Mouse (Mus musculus) liver, embryonic 13.5 days (tissue): ENCODE measurements around the gene Large2. TPM values are rescaled to one million over a fixed set of nuclear protein-coding genes. Genes with fewer than 3 reads are reported as not detected.

ENCODE experiments used
- ATAC-seq: fragments of 200-750 bp; cut with Nextera tagmentation; 2 replicates; pipeline ENCODE4 v1.8.0; 2017; ENCODE audit warnings: low read depth, mild to moderate bottlenecking, moderate number of reproducible peaks, moderate library complexity
- DNase-seq: peaks from one replicate; pipeline ENCODE4 v3.0.0; 2022
- H3K27ac ChIP-seq: fragments of 300-500 bp; sonication (generic); 2 replicates; pipeline ENCODE4 v1.5.1; 2015; ENCODE audit warnings: moderate library complexity, mild to moderate bottlenecking, inconsistent platforms
- H3K27me3 ChIP-seq: fragments of 300-500 bp; sonication (generic); 2 replicates; pipeline ENCODE4 v1.6.1; 2015; ENCODE audit warnings: mild to moderate bottlenecking, inconsistent platforms
- H3K36me3 ChIP-seq: fragments of 300-500 bp; sonication (generic); 2 replicates; pipeline ENCODE4 v1.6.1; 2015; ENCODE audit warnings: mild to moderate bottlenecking, inconsistent platforms
- H3K4me1 ChIP-seq: fragments of 300-500 bp; sonication (generic); replicated peaks from 2 replicates; pipeline ENCODE4 v1.6.1; 2015; ENCODE audit warnings: inconsistent platforms
- H3K4me2 ChIP-seq: fragments of 300-500 bp; sonication (generic); 2 replicates; pipeline ENCODE4 v1.6.1; 2015; ENCODE audit warnings: inconsistent platforms, mild to moderate bottlenecking, moderate library complexity
- H3K4me3 ChIP-seq: fragments of 300-500 bp; sonication (generic); replicated peaks from 2 replicates; pipeline ENCODE4 v1.5.1; 2015; ENCODE audit warnings: mild to moderate bottlenecking, inconsistent platforms
- H3K9ac ChIP-seq: fragments of 300-500 bp; sonication (generic); 2 replicates; pipeline ENCODE4 v1.6.1; 2015; ENCODE audit warnings: mild to moderate bottlenecking, inconsistent platforms
- H3K9me3 ChIP-seq: fragments of 300-500 bp; sonication (generic); replicated peaks from 2 replicates; pipeline ENCODE4 v1.6.1; 2016; ENCODE audit warnings: inconsistent platforms
- WGBS: fragments of 180-500 bp; shearing (Covaris S2); methylation state at CpG from one replicate; pipeline ENCODE4 v1.1.7; 2015; ENCODE audit not compliant: insufficient replicate concordance; 5-methylcytosine and 5-hydroxymethylcytosine counted together
- polyA plus RNA-seq: library from polyadenylated mRNA; unstranded; fragments of >200 nt; fragmentation: Nextera tagmentation; extraction: Ambion mirVana; gene quantifications from 2 replicates; pipeline ENCODE4 v1.2.1, GENCODE M21; 2015

The Large2 gene
- polyA plus RNA-seq = 1.6 and 2.2 TPM in 2 replicates

DNA sequence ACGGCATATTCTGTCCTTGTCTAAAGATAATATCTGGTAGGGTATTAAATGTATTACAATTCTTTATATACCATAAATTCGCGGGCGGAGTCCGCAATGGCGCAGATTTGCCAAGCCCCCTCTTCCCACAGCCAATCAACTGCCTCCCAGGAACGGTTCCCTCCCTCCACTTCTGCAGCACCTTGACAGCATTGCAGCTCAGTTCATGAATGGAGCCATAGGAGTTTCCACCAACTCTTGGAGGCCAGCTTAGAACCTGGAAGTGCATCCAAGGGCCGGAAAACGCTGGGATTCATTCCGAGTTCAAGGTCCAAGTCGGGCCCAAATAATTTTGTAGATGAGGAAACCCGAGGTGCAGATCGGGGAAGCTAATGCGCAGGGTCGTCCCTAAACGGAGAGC lies at the start of gene Large2, which contains the start of gene Pex16:
Large2 (minus strand) TSS at position 356 of the 400 bp plus-strand sequence.
Pex16 (plus strand) TSS at position 163 of the 400 bp plus-strand sequence.
- WGBS = 3% methylated on average over 16 of the region's 16 CpGs
- Histone ChIP-seq H3K9me3 (no peaks in the 10 kb centered on the region), H3K4me2 (peak within 1 kb of the TSS; percentile 95), H3K27ac (peak within 1 kb of the TSS; percentile 79), H3K36me3 (peaks cover 26% of the 10 kb centered on the region), H3K27me3 (peaks cover 41% of the 10 kb centered on the region), H3K4me1 (peaks cover 41% of the 10 kb centered on the region), H3K4me3 (peak within 1 kb of the TSS; percentile 87), H3K9ac (peak within 1 kb of the TSS; percentile 88)
- peak; percentile 47 for DNase-seq
- ATAC-seq = no peak

DNA sequence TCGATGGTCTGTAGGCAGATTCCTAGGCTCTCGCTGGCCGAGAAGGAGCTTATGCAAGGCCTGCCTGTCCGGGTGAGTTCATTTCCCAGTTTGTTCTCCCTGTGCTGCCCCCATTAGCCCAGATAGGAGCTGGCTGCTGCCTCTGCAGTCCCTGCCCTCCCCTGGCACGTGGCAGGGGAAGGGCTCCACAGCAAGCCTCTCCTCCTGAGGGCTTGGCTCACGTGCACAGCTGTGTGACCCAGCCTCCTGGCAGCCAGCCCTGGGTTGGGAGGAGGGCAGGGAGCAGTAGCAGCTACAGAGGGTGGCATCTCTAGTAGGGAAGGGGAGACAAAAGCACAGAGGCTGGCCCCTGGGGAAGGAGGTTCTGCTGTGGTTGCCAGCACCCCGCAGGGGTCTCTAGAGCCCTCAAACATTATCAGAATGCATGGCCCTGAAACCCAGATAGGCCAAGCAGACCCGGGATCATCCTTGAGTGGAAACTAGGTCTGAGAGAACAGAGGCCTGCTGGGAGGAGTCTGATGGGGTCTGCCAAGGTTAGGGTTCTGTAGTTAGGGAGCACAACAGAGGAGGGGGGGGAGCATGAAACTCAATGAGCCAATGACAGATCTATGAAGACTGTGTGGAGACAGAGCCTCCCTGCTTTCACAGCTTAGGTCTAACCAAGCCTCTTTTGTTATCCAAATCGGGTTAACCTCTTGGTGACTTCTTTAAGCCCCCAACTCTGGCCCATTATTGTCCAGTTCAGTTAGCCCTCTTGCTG lies 49.2 kb upstream of the Large2 start:
- no peak overlapping the region for H3K9ac ChIP-seq
- H3K36me3 ChIP-seq = peaks cover 78% of the 10 kb centered on the region
- H3K9me3 ChIP-seq = no peaks in the 10 kb centered on the region
- no peak overlapping the region for H3K4me2 ChIP-seq
- peaks cover 25% of the 10 kb centered on the region for H3K4me1 ChIP-seq
- no peak for ATAC-seq
- DNase-seq = no peak
- no peak overlapping the region for H3K4me3 ChIP-seq
- H3K27ac ChIP-seq = no peak overlapping the region
- H3K27me3 ChIP-seq = no peaks in the 10 kb centered on the region
- WGBS = 73% methylated on average over 9 of the region's 9 CpGs

DNA sequence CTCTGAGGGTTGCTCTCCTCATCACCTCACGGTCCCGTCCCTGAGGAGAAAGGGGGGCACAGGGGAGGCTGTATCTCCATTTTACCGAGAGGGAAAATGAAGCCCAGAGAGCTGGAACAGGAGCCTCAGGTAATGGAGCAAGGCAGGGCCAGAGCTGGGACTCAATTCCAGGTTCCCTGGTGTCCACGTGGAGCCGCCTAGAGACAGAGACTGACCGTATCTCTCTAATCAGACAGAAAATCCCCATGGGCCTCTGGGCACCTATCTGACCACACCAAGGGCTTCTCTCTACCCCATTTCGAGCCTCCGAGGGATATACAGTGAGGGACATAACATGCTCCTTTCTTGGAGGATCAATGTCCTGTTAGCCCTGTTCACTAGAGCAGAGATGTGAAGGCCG lies 48.5 kb upstream of the Large2 start:
- no peak for ATAC-seq
- Histone ChIP-seq H3K27ac (no peak overlapping the region), H3K36me3 (peaks cover 85% of the 10 kb centered on the region), H3K4me1 (peaks cover 17% of the 10 kb centered on the region), H3K4me2 (no peak overlapping the region), H3K9me3 (no peaks in the 10 kb centered on the region), H3K4me3 (no peak overlapping the region), H3K27me3 (no peaks in the 10 kb centered on the region), H3K9ac (no peak overlapping the region)
- no peak for DNase-seq
- WGBS = 79% methylated on average over 9 of the region's 9 CpGs

DNA sequence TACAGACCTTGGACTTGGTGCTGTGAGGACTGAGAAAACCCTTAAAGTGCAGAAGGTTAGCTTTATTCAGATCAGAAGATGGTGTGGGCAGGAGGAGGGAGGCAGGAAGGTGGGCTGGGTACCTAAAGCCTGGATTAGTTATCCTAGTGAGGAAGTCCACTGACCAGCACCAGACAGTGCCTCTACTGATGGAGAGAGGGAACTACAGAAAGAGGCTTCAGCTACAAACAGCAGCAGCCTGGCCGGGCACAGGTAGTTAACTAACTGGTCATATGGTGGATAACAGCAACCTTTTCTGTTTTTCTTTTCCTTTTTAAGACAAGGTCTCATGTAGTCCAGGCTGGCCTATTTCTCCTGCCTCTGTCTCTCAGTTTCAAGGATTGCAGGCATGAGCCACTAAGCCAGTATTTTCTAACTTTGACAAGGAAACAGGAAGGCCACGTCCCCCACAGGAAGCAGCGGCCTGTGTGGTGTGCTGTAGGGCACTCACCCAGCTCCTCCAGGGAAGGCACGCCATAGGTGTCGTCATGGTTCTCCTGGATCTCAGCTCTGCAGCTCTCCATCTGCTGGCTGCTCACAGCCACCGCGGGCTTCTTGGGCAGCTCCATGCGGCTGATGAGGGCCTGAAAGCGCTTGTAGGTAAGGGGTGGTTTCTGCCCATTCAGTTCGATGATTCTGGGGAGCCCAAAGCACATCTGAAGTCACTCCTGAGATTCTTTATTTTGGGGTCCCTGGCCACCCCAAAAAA lies 47.9 kb upstream of the Large2 start:
- ATAC-seq (no peak), DNase-seq (no peak)
- Histone ChIP-seq H3K4me2 (no peak overlapping the region), H3K9ac (no peak overlapping the region), H3K36me3 (peaks cover 91% of the 10 kb centered on the region), H3K27ac (no peak overlapping the region), H3K27me3 (no peaks in the 10 kb centered on the region), H3K9me3 (no peaks in the 10 kb centered on the region), H3K4me1 (peaks cover 11% of the 10 kb centered on the region), H3K4me3 (no peak overlapping the region)
- WGBS = 49% methylated on average over 10 of the region's 10 CpGs

- no peaks in the 10 kb centered on the region for H3K27me3 ChIP-seq
- H3K9ac ChIP-seq = no peak overlapping the region
- H3K4me1 ChIP-seq = peaks cover 6% of the 10 kb centered on the region; the same call in 1 of the 2 replicates
- DNase-seq (no peak), ATAC-seq (no peak)
- 80% methylated on average over 7 of the region's 7 CpGs for WGBS
- H3K4me2 ChIP-seq = no peak overlapping the region
- no peak overlapping the region for H3K27ac ChIP-seq
- no peaks in the 10 kb centered on the region for H3K9me3 ChIP-seq
- no peak overlapping the region for H3K4me3 ChIP-seq
- H3K36me3 ChIP-seq = peaks cover 98% of the 10 kb centered on the region
These were observed 47.2 kb upstream of the Large2 start for GRCm38 (mm10) chr2:92421723-92422387.

- Histone ChIP-seq H3K27ac (no peak overlapping the region), H3K4me2 (no peak overlapping the region), H3K9me3 (no peaks in the 10 kb centered on the region), H3K27me3 (no peaks in the 10 kb centered on the region), H3K4me3 (no peak overlapping the region), H3K4me1 (no peaks in the 10 kb centered on the region), H3K9ac (no peak overlapping the region), H3K36me3 (peaks cover 96% of the 10 kb centered on the region)
- ATAC-seq (no peak), DNase-seq (no peak)
- WGBS = 86% methylated on average over 10 of the region's 10 CpGs
These were observed 37.0 kb upstream of the Large2 start for GRCm38 (mm10) chr2:92411705-92412104.

DNA sequence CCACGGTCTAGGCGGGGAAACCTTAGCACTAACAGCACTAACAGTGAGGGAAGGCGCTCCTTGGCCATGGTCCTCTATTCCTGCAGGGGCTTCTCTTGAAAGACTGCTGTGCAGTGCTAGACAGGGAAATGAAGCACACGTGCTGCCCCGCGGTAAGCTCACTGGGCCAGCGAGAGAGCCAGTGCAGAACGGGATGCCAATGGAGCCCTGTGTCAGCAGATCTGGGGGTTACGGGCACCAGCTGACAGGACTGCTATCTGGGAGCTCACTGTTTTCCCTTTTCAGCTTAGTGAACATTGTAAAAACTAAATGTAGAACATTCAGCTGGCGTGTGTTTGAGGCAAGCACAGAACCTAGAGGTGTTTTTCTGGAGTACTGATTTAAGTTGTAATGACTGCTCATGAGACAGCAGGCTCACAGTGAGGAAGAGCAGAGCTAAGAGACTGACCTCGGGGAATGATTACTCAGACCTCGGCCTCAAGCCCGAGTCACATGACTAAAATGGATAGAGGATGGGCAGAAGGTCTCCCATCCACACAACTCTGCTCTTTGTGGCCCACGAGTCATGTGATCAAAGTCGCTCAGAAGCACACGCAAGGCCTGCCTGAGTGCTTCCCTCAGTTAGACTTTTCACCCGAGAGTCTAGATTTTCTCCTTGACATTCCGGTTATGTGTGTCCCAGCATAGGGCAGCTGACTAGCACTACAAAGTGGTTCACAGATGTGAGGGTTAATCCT lies 33.8 kb upstream of the Large2 start:
- DNase-seq (no peak), ATAC-seq (no peak)
- Histone ChIP-seq H3K9me3 (no peaks in the 10 kb centered on the region), H3K36me3 (peaks cover 92% of the 10 kb centered on the region), H3K4me1 (no peaks in the 10 kb centered on the region), H3K27ac (no peak overlapping the region), H3K27me3 (no peaks in the 10 kb centered on the region), H3K9ac (no peak overlapping the region), H3K4me3 (no peak overlapping the region), H3K4me2 (no peak overlapping the region)
- 79% methylated on average over 18 of the region's 18 CpGs for WGBS

- Histone ChIP-seq H3K27ac (no peak overlapping the region), H3K4me3 (no peak overlapping the region), H3K36me3 (peaks cover 64% of the 10 kb centered on the region), H3K9me3 (no peaks in the 10 kb centered on the region), H3K9ac (no peak overlapping the region), H3K4me2 (no peak overlapping the region), H3K4me1 (peaks cover 6% of the 10 kb centered on the region), H3K27me3 (peaks cover 22% of the 10 kb centered on the region)
- no peak for DNase-seq
- ATAC-seq = no peak
- 87% methylated on average over 7 of the region's 7 CpGs for WGBS
These were observed 31.0 kb upstream of the Large2 start for GRCm38 (mm10) chr2:92405687-92406086.

DNA sequence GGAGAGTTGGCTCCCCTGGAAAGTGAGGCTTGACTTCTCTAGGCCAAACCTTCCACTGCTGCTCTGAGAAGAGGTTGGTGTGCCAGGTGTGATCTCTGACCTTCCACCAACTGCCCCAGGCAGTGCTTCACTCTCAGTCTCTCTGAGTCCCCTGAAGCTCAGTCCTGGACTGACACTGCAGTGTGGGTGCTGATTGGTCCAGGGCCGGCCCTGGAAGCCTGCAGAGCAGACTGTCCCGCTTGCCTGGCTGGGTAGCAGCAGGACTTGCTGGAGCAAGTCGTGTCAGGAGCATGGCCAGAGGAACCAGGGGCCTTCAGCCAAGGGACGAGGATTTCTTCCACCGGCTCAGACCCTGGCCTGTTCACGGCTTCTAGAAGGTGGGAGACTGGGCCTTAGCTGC lies 30.1 kb upstream of the Large2 start:
- Histone ChIP-seq H3K4me1 (peaks cover 8% of the 10 kb centered on the region), H3K4me3 (no peak overlapping the region), H3K9me3 (no peaks in the 10 kb centered on the region), H3K4me2 (no peak overlapping the region), H3K9ac (no peak overlapping the region), H3K27ac (no peak overlapping the region), H3K27me3 (peaks cover 30% of the 10 kb centered on the region), H3K36me3 (peaks cover 54% of the 10 kb centered on the region)
- DNase-seq = no peak
- ATAC-seq = no peak
- WGBS = 76% methylated on average over 6 of the region's 6 CpGs

DNA sequence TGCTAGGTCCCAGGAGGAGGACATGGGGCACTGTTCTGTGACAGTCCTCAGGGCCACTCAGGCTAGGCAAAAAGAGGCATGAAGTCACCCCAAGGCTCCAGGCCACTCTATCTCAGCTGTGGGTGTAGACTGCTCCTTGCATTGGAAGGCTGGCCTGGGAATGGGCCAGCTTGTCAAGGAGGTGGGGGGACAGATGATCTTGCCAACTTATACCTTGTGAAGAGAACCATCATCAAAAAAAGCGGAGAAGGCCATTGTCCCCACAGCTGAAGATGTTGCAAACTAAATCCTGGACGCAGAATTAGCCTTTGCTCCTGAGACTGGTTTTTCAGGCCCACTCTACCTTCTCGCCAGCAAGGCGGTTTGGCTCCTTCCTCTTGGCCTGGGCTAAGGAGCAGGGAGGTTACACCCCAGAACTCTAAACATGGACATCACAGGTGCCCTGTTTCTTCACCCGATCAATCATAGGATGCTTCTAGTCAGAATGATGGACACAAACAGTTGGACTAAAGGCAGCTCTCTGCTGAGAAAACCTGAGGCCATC lies 29.2 kb upstream of the Large2 start:
- Histone ChIP-seq H3K27ac (no peak overlapping the region), H3K4me3 (no peak overlapping the region), H3K27me3 (peaks cover 39% of the 10 kb centered on the region), H3K9me3 (no peaks in the 10 kb centered on the region), H3K9ac (no peak overlapping the region), H3K4me1 (peaks cover 8% of the 10 kb centered on the region), H3K4me2 (no peak overlapping the region), H3K36me3 (peaks cover 45% of the 10 kb centered on the region)
- ATAC-seq (no peak), DNase-seq (no peak)
- 82% methylated on average over 5 of the region's 5 CpGs for WGBS
